Mouse (Mus musculus) thymus, postnatal 4 days (tissue): ENCODE results near the gene Endou.
"Not testable (repeated sequence)": the region's sequence is repeated elsewhere in the genome, so short reads cannot be mapped to it uniquely, and the experiment has no call there.

ENCODE experiments used
- DNase-seq: peaks from one replicate; pipeline ENCODE4 v3.0.0; 2021

Gene Endou

GRCm38 (mm10) chr15:97677341-97677740, 53.8 kb downstream of the Endou start:
- DNase-seq = no peak

DNA sequence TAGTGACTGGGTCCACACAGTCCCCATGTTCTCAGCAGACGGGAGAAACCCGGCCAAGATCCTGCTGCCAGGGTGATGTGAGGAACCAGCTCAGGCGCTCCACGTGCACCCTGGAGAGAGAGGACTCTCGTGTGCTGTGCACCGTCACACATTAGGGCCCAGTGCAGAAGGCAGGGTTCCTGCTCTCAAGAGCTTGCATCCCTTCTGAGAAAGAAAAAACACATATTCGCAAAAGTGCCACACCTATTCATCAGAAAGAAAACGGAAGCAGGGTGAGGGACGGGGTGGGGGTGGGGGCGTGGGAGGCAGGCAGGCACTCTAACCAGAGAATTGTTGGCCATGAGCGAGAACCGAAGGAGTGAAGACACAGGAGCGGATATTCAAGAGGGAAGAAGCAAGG, 55.2 kb downstream of the Endou start:
- DNase-seq = no peak

DNA sequence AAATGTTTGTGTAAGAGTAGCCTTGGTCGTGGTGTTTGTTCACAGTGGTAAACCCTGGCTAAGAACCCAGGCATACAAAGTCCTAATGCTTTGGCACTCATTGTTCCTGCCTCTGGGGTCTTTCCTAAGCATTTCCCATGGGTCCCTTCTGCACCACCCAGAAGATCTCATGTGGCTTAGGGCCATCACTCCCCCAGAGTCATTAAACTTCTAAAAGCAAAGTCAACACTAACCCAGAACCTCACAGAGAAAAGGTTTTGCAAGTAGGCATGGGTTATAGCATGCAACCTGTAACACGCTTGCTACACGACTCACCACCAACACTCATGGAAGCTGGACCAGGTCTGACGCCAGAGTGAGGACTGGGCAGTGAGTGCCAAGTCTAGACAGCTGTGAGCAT, 56.7 kb downstream of the Endou start:
- DNase-seq = no peak

DNA sequence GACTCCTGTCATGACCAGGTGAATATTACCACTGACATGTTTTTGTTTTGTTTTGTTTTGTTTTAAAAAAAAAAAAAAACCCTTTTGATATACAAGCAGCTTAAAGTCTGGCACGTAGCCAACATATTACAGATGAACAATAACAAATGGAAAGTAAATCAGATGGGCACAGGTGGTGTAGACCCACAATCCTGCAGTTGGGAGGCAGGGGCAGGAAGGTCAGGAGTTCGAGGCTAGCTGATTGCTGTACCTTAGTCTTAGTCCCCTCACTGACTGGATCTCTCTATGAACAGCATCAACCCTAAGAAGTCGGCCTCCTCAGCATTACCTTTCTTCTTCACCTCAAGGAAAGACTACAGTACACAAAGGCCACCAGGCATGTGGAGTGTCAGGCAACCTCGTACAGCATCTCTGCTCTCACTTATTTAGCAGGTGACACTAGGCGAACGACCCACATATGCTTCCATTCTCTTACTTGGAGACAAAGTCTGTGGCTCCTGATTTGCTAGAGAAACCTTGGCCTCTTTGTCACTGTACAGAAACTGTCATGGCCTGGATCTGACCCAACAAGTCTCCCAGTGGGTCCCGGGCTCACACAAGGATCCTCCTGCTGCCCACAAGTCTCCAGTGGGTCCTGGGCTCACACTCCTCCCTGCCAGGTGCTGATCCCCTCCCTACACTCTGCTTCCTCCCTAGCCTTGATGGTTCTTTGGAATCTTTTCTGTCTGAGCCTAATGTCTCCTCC, 57.7 kb downstream of the Endou start:
- no peak for DNase-seq

DNA sequence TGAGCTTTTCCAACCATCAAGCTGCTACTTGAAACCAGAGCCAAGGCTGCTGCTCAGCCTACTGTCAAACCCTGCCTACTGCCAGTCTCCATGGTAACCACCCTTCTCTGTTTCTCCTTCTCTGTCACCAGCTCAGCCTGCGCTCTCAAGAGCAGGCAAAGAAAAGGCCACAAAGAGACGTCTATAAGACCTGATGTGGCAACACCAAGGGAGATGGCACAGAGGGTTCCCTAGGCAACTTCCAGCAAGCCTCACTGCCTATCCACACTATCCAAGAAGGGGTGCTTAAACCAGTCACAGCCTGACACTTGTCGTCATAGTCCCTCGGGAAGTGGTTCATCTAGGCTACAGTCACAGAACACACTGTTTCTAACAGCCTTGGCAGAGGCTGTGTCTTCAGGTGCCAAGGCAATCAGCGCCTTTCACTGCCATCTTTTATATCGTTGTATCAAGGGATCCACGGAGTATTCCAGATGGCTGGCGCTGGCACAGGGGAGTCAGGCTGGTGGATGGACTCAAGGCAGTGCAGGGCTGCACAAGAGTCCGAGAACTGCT, 58.9 kb downstream of the Endou start:
- no peak for DNase-seq

- DNase-seq = no peak
Measured at GRCm38 (mm10) chr15:97670554-97670953, 60.6 kb downstream of the Endou start.

GRCm38 (mm10) chr15:97668158-97668877, 62.8 kb downstream of the Endou start:
- not testable (repeated sequence) for DNase-seq

- peak; percentile 80 for DNase-seq
Measured at GRCm38 (mm10) chr15:97667437-97667836, 63.7 kb downstream of the Endou start.

DNA sequence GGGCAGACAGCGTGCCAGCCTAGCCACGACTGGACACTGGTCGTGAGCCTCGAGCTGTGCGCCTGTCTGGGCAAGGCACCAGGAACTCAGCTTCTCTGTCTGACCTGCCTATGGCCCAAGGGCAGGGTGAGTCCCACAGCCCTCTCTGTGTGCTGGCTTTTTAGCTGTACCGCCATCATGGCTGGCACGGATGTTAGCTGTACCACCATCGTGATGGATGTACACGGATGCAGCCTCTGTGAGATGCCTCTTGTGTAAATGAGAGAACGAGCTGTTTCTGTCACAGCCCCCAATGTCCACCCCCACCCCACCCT, 64.7 kb downstream of the Endou start:
- no peak for DNase-seq

DNA sequence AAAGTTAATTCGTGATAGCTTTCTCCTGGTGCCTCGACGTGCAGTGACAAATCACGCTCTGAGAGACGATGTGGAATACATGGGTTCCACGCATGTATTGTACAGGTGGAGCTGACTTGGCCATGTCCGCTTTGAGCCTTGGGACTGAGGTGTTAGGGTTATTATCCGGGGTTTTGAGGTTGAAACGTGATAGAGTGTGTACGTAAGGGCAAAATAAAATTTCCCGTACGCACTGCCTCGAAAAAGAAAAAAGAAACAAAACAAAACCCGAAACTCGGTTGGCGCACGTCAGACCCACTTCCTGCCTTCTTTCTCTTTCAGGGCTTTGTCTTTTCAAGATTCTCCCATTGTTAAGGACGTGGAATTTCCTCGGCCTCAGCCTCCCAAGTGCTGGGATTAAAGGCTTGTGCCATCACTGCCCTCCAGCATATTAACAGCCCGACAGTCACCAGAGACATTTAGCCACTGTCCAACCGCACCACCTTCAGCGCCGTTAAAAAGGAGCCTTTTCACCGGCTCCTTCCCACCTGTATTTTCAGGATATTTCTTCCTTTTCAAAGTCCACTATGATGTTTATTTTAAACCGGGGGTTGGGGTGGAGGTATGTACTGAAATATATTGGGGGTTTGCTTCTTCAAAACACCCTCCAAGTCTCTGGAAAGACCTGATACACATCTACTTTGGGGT, 65.2 kb downstream of the Endou start:
- no peak for DNase-seq

DNA sequence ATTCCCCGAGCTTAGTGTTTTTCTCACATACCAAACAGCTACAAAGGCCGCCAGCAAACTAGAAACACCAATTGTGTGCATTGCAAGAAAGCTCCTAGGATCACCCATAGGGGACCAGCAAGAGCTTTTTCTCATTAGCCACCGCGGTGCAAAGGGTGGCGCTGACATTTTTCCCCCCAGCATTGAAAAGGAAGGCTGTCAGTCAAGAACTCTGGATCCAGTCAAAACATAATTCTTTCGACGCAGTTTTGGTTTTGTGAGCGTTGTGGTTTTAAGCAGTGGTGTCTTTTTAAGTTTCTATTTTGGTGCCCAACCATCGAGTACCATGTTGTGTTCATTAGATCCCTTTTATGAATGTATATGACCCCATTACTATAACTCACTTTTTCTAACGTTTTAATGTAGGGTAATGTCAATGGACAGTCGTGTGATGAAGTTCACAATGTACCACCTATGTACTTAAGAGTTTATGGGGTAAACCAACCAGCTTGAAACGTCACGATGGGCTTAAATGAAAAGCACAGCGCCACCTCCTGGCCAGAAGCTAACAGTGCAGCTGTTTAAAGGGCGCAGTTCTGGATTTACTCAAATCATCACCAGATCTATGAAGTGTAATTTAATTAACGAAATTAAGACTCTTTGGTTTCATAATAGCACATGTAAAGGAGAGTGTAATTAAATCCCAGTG, 66.0 kb downstream of the Endou start:
- peak; percentile 61 for DNase-seq

DNA sequence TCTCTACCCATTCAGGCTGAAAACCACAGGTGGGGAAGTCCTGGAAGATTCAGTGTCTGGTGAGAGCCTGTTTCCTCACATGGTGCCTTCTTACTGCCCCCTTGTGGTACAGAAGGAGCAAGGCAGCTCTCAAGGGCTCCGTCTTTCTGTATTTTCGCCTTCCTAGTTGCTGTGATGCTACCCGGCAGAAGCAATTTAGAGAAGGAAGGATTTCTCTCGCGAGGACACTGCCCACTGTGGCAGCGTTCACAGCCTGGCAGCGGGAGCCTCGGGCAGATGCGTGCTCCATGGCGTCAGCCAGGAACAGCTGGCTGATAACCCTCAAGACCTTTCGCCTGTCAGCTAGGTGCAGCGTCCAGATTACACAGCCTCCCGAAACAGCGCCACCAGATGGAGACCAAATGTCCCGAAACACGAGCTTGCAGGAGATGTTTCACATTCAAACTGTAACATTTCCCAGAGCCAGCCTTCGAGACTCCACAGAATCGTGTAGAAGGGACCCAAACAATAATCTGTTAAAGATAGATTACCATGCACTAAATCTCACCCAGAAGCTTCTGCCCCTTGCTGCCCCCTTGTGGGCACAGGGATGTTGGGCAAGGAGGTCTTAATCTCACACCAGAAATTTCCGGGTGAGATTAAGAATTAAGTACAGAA, 67.3 kb downstream of the Endou start:
- DNase-seq = peak; percentile 90
